Mouse (Mus musculus) kidney, postnatal 0 days (tissue): ENCODE results near the gene Asb16. TPM values are rescaled to one million over a fixed set of nuclear protein-coding genes. Genes with fewer than 3 reads are reported as not detected.
A peak's percentile ranks its signal among the peaks of the same experiment; 100 is the strongest.

Source experiments
- ATAC-seq: fragments of 200-750 bp; cut with Nextera tagmentation; replicated peaks from 2 replicates; pipeline ENCODE4 v1.8.0; 2017; ENCODE audit warnings: low read depth, moderate number of reproducible peaks, moderate TSS enrichment, moderate library complexity; ENCODE audit not compliant: low FRiP score
- DNase-seq: peaks from one replicate; pipeline ENCODE4 v3.0.0-alpha.2; 2016; ENCODE audit warnings: low spot score
- H3K27ac ChIP-seq: fragments of 300-500 bp; sonication (generic); 2 replicates; pipeline ENCODE4 v1.5.1; 2014; ENCODE audit warnings: mild to moderate bottlenecking
- H3K27me3 ChIP-seq: fragments of 300-500 bp; sonication (generic); 2 replicates; pipeline ENCODE4 v1.6.1; 2014; ENCODE audit warnings: low read length, mixed read lengths; ENCODE audit not compliant: insufficient read depth
- H3K36me3 ChIP-seq: fragments of 300-500 bp; sonication (generic); 2 replicates; pipeline ENCODE4 v1.6.1; 2014; ENCODE audit warnings: low read length, mixed read lengths; ENCODE audit not compliant: insufficient read depth
- H3K4me1 ChIP-seq: fragments of 300-500 bp; sonication (generic); replicated peaks from 2 replicates; pipeline ENCODE4 v1.6.1; 2014; ENCODE audit warnings: antibody characterized with exemption, low read length, mixed read lengths; ENCODE audit not compliant: insufficient read depth
- H3K4me2 ChIP-seq: fragments of 300-500 bp; sonication (generic); 2 replicates; pipeline ENCODE4 v1.6.1; 2014; ENCODE audit warnings: mild to moderate bottlenecking, low read length, moderate library complexity, mixed read lengths
- H3K4me3 ChIP-seq: fragments of 300-500 bp; sonication (generic); replicated peaks from 2 replicates; pipeline ENCODE4 v1.5.1; 2014; ENCODE audit warnings: low read depth, low read length
- H3K9ac ChIP-seq: fragments of 300-500 bp; sonication (generic); 2 replicates; pipeline ENCODE4 v1.6.1; 2014; ENCODE audit warnings: low read depth, low read length
- H3K9me3 ChIP-seq: fragments of 300-500 bp; sonication (generic); replicated peaks from 2 replicates; pipeline ENCODE4 v1.6.1; 2016; ENCODE audit warnings: low read length, inconsistent platforms, mixed read lengths
- CTCF ChIP-seq: IDR thresholded peaks from 2 replicates; pipeline ENCODE4 v1.5.1; 2016; ENCODE audit warnings: antibody characterized with exemption, low read depth, mild to moderate bottlenecking, moderate library complexity
- WGBS: fragments of 180-500 bp; shearing (Covaris S2); extraction: QIAGEN DNeasy Blood & Tissue Kit; methylation state at CpG from one replicate; pipeline ENCODE4 v1.1.7; 2014; 5-methylcytosine and 5-hydroxymethylcytosine counted together
- polyA plus RNA-seq: library from polyadenylated mRNA; unstranded; fragments of >200 nt; fragmentation: Nextera tagmentation; extraction: Ambion mirVana; gene quantifications from 2 replicates; pipeline ENCODE4 v1.2.1, GENCODE M21; 2015

The Asb16 gene
- polyA plus RNA-seq, 1 experiment from 2014 or later = not detected

DNA sequence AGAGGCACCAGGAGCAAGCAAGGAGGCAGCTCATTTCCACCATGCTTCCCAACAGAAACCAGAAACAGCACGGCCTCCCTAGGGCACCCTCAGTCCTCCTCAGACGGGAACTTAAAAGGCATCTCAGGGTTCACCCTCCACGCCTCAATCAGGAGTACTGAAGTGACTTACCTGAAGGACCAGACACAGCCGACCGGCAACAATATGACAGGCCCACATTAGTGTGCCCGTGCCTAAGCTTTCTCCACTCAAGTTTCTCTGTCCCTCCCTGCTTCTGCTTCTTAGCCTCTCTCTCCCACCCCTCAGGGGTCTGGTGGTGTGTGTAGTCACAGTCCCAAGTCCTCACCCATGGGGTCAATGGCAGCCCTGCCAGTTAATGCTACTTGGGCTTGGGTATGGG lies 44.0 kb downstream of the Asb16 start:
- ATAC-seq (no peak), DNase-seq (no peak)
- WGBS = 85% methylated on average over 6 of the region's 6 CpGs
- no peak for TF ChIP-seq CTCF
- H3K9ac ChIP-seq = no peak overlapping the region
- H3K27me3 ChIP-seq = no peaks in the 10 kb centered on the region
- peaks cover 42% of the 10 kb centered on the region for H3K36me3 ChIP-seq
- H3K4me2 ChIP-seq = no peak overlapping the region
- H3K4me1 ChIP-seq = peaks cover 16% of the 10 kb centered on the region; the same call in 1 of the 2 replicates
- H3K4me3 ChIP-seq = no peak overlapping the region
- no peaks in the 10 kb centered on the region for H3K9me3 ChIP-seq
- no peak overlapping the region for H3K27ac ChIP-seq

DNA sequence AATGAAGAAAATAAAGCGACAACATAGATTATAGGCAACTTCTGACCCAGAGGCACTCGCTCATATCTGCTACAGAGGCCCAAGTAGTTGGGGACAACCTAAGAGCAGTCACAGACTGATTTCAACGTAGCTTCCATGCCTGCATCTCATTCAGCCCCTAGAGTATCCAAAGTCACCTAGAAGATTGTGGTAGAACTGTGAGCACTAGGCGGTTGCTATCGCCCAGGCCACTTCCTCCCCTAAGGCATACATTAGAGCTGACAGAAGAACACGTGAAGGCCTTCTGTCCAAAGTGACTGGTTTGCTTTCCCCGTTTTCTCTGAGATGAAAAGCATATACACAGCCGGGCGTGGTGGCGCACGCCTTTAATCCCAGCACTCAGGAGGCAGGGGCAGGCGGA lies 45.8 kb downstream of the Asb16 start:
- H3K4me3 ChIP-seq = no peak overlapping the region
- 90% methylated on average over 12 of the region's 12 CpGs for WGBS
- peaks cover 36% of the 10 kb centered on the region for H3K36me3 ChIP-seq
- no peaks in the 10 kb centered on the region for H3K27me3 ChIP-seq
- no peaks in the 10 kb centered on the region for H3K9me3 ChIP-seq
- no peak for DNase-seq
- H3K27ac ChIP-seq = no peak overlapping the region
- peaks cover 14% of the 10 kb centered on the region; the same call in 1 of the 2 replicates for H3K4me1 ChIP-seq
- H3K9ac ChIP-seq = no peak overlapping the region
- no peak overlapping the region for H3K4me2 ChIP-seq
- ATAC-seq = no peak
- TF ChIP-seq CTCF = no peak

DNA sequence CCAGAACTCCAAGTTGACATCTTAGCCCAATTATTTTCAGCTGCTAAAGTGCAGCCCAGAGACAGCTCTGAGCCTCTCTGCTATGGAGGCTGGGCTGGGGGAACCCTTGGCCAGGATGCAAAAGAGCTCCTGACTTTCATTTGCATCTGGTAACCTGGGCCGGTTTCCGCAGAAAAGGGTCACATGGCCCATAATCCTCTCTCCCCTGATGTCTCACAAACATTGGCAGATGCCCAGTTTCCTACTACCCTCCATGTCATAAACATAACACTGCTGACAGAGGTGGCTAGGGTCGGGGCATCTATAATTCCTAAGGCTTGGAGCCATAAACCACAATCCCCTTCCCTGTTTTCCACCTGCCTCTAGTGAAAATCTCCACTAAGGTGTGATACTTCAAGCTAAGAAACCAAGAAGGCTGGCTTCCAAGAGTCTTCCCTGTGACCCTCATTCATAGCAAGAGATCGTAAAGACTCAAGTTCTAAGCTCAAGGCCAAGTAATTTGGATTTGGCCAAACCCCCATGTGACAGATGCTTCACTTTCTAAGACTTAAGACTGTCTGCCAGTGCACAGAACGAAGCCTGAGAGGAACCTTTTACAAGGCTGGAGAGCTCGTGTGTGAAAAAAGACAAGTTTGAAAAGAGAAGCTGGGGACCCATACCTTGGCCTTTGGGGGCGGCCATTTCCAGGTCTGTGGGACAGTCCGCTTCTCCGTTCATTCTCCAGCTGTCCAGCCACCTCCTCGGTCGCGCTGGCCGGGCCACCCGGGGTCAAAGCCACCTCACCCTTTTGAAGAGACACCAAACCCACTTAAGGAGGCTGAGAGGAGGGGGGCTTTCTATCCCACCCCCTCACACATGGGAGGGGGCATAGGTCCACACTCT lies 47.4 kb downstream of the Asb16 start:
- Histone ChIP-seq H3K27me3 (no peaks in the 10 kb centered on the region), H3K4me2 (peak overlapping the region; percentile 82), H3K4me3 (peak overlapping the region; percentile 99), H3K9me3 (no peaks in the 10 kb centered on the region), H3K9ac (peak overlapping the region; percentile 97), H3K36me3 (peaks cover 30% of the 10 kb centered on the region), H3K4me1 (peaks cover 5% of the 10 kb centered on the region; the same call in 1 of the 2 replicates), H3K27ac (peak overlapping the region; percentile 99)
- WGBS = 15% methylated on average over 14 of the region's 14 CpGs
- DNase-seq (no peak), ATAC-seq (no peak)
- no peak for TF ChIP-seq CTCF

DNA sequence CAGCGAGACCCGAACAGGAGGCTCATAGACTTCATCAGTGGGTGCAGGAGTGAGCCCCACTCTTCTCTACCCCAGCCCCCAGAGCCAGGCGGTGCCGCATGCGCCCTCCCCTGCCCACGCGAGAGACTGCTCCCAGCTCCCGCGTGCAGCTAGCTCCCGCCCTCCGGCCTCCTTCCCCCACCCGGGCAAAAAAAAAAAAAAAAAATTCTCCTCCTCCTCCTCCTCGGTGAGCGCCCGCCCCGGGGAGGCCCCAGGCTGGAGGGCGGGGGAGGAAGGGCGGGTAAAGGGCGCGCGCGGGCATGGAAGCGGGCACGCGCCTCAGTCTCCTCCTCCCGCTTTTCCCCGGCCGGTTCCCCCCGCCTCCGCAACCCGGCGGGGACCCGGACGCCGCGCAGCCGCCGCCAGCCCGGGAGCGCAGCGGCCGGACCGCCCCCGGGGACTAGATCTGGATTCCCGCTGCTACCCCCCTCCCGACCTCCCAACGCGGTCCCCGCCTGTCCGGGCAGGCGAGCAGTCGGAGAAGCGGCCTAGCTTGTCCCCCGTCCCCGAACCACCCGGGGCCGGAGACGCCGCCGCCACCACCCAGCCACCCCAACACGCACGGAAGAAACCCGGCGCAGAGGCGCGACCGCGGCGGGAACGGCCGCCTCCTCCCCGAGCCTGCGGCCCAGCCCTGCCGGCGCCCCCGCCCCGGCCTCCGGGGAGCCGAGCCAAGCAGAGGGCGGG lies 48.2 kb downstream of the Asb16 start:
- under 1% methylated on average over 32 of the region's 80 CpGs for WGBS
- Histone ChIP-seq H3K9ac (peak overlapping the region; percentile 97), H3K36me3 (peaks cover 30% of the 10 kb centered on the region), H3K9me3 (no peaks in the 10 kb centered on the region), H3K27ac (peak overlapping the region; percentile 99), H3K4me3 (peak overlapping the region; percentile 99), H3K4me1 (0 out of 2 replicates have a peak, but pooled peaks cover 3% of the 10 kb centered on the region), H3K27me3 (no peaks in the 10 kb centered on the region), H3K4me2 (peak overlapping the region; percentile 82)
- ATAC-seq (peak; percentile 23), DNase-seq (peak; percentile 92)
- TF ChIP-seq CTCF = no peak

DNA sequence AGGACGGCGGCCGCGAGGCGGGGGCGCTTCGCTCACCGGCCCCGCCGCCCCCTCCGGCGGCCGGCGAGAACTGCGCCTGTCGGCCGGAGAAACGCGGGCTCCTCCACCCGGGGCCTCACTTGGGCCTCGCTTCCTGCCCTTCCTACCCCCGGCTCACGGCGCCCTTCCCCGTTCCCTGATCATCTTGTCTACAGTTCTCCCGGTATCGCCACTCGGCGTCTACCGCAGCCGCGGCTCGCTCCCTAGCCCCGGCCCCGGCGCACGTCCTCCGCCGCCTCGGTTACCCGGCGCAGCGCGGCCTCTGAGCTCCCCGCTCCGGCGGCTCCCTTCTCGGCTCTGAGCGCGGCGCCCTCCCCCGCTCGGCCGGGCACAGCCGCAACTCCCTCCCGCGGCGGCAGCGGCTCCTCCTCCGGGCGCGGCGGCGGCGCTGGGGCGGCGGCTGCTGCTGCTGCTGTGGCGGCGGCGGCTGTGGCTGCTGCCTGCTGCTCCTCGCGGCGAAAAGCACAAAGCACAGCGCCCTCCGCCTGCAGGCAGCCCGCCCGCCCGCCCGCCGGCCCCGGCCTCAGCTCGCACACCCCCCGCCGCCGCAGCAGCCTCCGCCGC lies 48.9 kb downstream of the Asb16 start:
- TF ChIP-seq CTCF = no peak
- ATAC-seq (peak; percentile 23), DNase-seq (peak; percentile 78)
- H3K4me2 ChIP-seq = peak overlapping the region; percentile 82
- H3K27me3 ChIP-seq = no peaks in the 10 kb centered on the region
- H3K9ac ChIP-seq = peak overlapping the region; percentile 97
- WGBS = 0% methylated on average over 52 of the region's 87 CpGs
- peak overlapping the region; percentile 99 for H3K4me3 ChIP-seq
- no peaks in the 10 kb centered on the region for H3K9me3 ChIP-seq
- 0 out of 2 replicates have a peak, but pooled peaks cover 3% of the 10 kb centered on the region for H3K4me1 ChIP-seq
- peaks cover 24% of the 10 kb centered on the region for H3K36me3 ChIP-seq
- peak overlapping the region; percentile 99 for H3K27ac ChIP-seq
